24 mouse cellular contexts compared by ENCODE assay signal in genomic region chr16:95496582-95497300, GRCm38 (mm10).
"Had no signal": no experiment of that assay in that cellular context is flagged by ENCODE, and none has a peak within 500 bp of the region (broad histone marks: within the 10 kb centered on the region; RNA-seq: fewer than 3 reads in every experiment).

No protein-coding gene starts in this region.

- H3K9ac ChIP-seq: heart, embryonic 12.5 days; hindbrain, embryonic 13.5 days; hindbrain, embryonic 15.5 days; kidney, embryonic 15.5 days; limb, embryonic 13.5 days; limb, embryonic 15.5 days; liver, embryonic 13.5 days had no signal

- H3K4me3 ChIP-seq: heart, embryonic 10.5 days; heart, embryonic 12.5 days; hindbrain, embryonic 13.5 days; hindbrain, embryonic 15.5 days; kidney, embryonic 15.5 days; limb, embryonic 13.5 days; limb, embryonic 15.5 days; liver, embryonic 13.5 days had no signal

- ATAC-seq: hindbrain, postnatal 0 days; intestine, embryonic 16.5 days had no signal

- H3K27ac ChIP-seq: heart, embryonic 10.5 days; hindbrain, embryonic 13.5 days; hindbrain, embryonic 15.5 days; hindbrain, postnatal 0 days; kidney, embryonic 15.5 days; kidney, postnatal 0 days; limb, embryonic 13.5 days; limb, embryonic 15.5 days; liver, embryonic 13.5 days had no signal

- DNase-seq: gastrocnemius, postnatal 14 days; gastrocnemius, postnatal 36 days; heart, adult 18-20 months; heart, postnatal 10 days; heart, postnatal 36 days; kidney, adult 11 months; kidney, adult 2 months; kidney, adult 9 months; kidney, postnatal 14 days; kidney, postnatal 36 days; layer of hippocampus, adult 9-11 months; layer of hippocampus, postnatal 36 days; left cerebral cortex, postnatal 4 days; liver, embryonic 13.5 days had no signal

- H3K4me2 ChIP-seq: heart, embryonic 12.5 days; hindbrain, embryonic 13.5 days; hindbrain, embryonic 15.5 days; kidney, embryonic 15.5 days; limb, embryonic 13.5 days; limb, embryonic 15.5 days; liver, embryonic 13.5 days had no signal

- H3K36me3 ChIP-seq: heart, embryonic 10.5 days; heart, embryonic 12.5 days; hindbrain, embryonic 13.5 days; hindbrain, embryonic 15.5 days; kidney, embryonic 15.5 days; limb, embryonic 13.5 days; limb, embryonic 15.5 days; liver, embryonic 13.5 days had no signal

- H3K4me1 ChIP-seq: heart, embryonic 10.5 days; heart, embryonic 12.5 days; hindbrain, embryonic 13.5 days; hindbrain, embryonic 15.5 days; kidney, embryonic 15.5 days; liver, embryonic 13.5 days had no signal

- H3K9me3 ChIP-seq: heart, embryonic 10.5 days; heart, embryonic 12.5 days; hindbrain, embryonic 13.5 days; hindbrain, embryonic 15.5 days; kidney, embryonic 15.5 days; limb, embryonic 13.5 days; limb, embryonic 15.5 days; liver, embryonic 13.5 days had no signal

- H3K27me3 ChIP-seq: heart, embryonic 12.5 days; hindbrain, embryonic 13.5 days; hindbrain, embryonic 15.5 days; kidney, embryonic 15.5 days; limb, embryonic 13.5 days; limb, embryonic 15.5 days; liver, embryonic 13.5 days had no signal
